Mouse (Mus musculus) intestine, embryonic 15.5 days (tissue): ENCODE measurements at regions not wholly inside any gene's neighbourhood (a gene's known extent, or its start where the extent isn't known, plus 50 kb on each side); places are given as distances from the start of the nearest gene placed in this dataset.

Experiments
- ATAC-seq: fragments of 200-750 bp; cut with Nextera tagmentation; 2 replicates; pipeline ENCODE4 v1.8.0; 2017; ENCODE audit warnings: moderate TSS enrichment, moderate library complexity
- H3K27ac ChIP-seq: fragments of 300-500 bp; sonication (generic); 2 replicates; pipeline ENCODE4 v1.5.1; 2015; ENCODE audit warnings: mild to moderate bottlenecking, inconsistent platforms
- H3K27me3 ChIP-seq: fragments of 300-500 bp; sonication (generic); replicated peaks from 2 replicates; pipeline ENCODE4 v1.6.1; 2015; ENCODE audit warnings: inconsistent platforms
- H3K36me3 ChIP-seq: fragments of 300-500 bp; sonication (generic); 2 replicates; pipeline ENCODE4 v1.6.1; 2015; ENCODE audit warnings: inconsistent platforms
- H3K4me1 ChIP-seq: fragments of 300-500 bp; sonication (generic); replicated peaks from 2 replicates; pipeline ENCODE4 v1.6.1; 2015; ENCODE audit warnings: inconsistent platforms
- H3K4me2 ChIP-seq: fragments of 300-500 bp; sonication (generic); replicated peaks from 2 replicates; pipeline ENCODE4 v1.6.1; 2015; ENCODE audit warnings: mild to moderate bottlenecking, inconsistent platforms
- H3K4me3 ChIP-seq: fragments of 300-500 bp; sonication (generic); replicated peaks from 2 replicates; pipeline ENCODE4 v1.5.1; 2015; ENCODE audit warnings: inconsistent platforms
- H3K9ac ChIP-seq: fragments of 300-500 bp; sonication (generic); 2 replicates; pipeline ENCODE4 v1.6.1; 2015; ENCODE audit warnings: inconsistent platforms
- H3K9me3 ChIP-seq: fragments of 300-500 bp; sonication (generic); 2 replicates; pipeline ENCODE4 v1.6.1; 2016; ENCODE audit warnings: inconsistent platforms
- WGBS: fragments of 180-500 bp; shearing (Covaris S2); methylation state at CpG from one replicate; pipeline ENCODE4 v1.1.7; 2015; 5-methylcytosine and 5-hydroxymethylcytosine counted together

DNA sequence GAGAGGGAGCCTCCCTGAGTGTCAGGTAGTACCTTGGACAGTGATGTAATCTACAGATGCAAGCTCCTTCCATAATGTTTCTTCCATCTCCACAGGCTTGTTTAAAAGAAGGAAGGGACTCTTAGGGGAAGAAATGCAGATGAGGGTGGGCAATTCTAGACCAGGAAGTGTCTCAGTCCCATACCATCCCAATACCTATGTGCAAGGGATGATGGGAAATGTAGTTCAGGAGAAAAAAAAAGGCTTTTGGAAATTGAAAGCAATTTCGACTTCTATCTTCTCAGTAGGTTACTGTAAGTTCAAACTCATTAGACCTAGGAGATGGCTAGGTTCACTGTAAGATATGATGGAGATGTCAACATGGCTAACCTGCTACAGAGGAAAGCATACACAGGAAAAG is 68.3 kb downstream of the Cd83 start:
- Histone ChIP-seq H3K9ac (no peak overlapping the region), H3K4me3 (no peak overlapping the region), H3K9me3 (no peaks in the 10 kb centered on the region), H3K27ac (no peak overlapping the region), H3K36me3 (no peaks in the 10 kb centered on the region), H3K4me1 (no peaks in the 10 kb centered on the region), H3K4me2 (no peak overlapping the region), H3K27me3 (no peaks in the 10 kb centered on the region)
- ATAC-seq: no peak
- WGBS: 88% methylated on average over 1 of the region's 1 CpGs

DNA sequence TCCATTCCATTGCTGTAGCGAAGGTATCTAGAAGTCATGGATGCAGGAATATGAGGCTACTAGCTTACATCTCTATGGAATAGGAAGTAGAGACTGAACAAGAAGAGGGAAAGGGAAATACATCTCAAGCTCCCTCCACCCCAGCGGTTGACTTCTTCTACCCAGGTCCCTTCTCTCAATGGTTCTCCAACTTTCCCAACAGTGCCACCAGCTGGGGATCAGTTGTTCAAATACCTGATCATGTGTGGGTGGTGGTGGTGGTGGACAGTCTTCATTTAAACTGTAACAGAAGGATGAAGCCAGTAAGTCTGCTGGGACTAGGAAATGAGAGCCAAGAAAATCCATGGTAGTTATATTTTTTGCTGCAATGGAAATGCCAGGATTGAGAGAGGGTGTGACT is 70.4 kb downstream of the Cd83 start:
- Histone ChIP-seq H3K27ac (no peak overlapping the region), H3K4me1 (no peaks in the 10 kb centered on the region), H3K4me3 (no peak overlapping the region), H3K36me3 (no peaks in the 10 kb centered on the region), H3K9ac (no peak overlapping the region), H3K9me3 (no peaks in the 10 kb centered on the region), H3K4me2 (no peak overlapping the region), H3K27me3 (no peaks in the 10 kb centered on the region)
- no peak for ATAC-seq
- WGBS: 93% methylated on average over 2 of the region's 2 CpGs

DNA sequence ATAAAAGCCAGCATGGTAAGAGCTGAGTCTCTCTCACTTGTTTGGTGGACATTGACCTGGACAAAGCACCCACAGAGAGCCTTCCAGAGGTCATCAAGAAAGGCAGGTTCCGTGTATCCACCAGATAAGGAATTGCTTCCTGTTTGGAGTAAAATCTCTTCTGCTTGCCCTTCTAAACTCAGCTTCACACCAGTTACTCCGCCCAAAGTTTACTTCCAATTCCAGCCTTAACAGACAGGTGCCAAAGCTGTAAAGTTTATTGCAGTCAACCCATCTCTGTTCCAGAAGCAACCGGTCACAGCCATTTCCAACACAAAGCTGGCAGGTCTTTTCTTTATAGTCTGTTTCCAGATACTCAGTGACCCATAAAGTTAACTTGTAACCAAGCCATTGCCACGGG is 76.4 kb downstream of the Cd83 start:
- Histone ChIP-seq H3K9ac (no peak overlapping the region), H3K4me3 (no peak overlapping the region), H3K4me1 (peaks cover 13% of the 10 kb centered on the region), H3K36me3 (no peaks in the 10 kb centered on the region), H3K27me3 (no peaks in the 10 kb centered on the region), H3K27ac (peak overlapping the region; percentile 24; the same call in 1 of the 2 replicates), H3K4me2 (0 out of 2 replicates have a peak overlapping the region, but pooled peaks have one; percentile 6), H3K9me3 (no peaks in the 10 kb centered on the region)
- peak; percentile 17 for ATAC-seq
- 30% methylated on average over 4 of the region's 4 CpGs for WGBS

DNA sequence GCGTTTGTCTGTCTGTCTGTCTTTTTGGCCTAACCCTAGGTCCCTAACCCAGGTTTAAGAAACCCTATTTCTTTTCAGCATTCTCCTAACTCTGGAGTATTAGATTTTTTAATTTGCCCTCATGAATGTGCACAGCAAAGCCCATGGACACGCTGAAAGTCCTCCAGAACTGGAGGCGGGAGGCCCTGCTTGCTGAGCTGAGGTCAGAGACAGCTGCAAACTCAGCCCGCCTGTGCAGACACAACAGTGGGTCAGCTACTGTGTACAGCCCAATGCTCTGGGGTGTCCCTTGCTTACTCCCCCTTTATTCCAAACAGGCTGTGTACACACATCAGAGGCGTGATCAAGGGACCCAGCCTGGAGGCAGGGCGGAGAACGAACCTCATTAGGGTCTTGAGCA is 76.8 kb downstream of the Cd83 start:
- WGBS: 67% methylated on average over 7 of the region's 7 CpGs
- H3K27me3 ChIP-seq: no peaks in the 10 kb centered on the region
- no peak for ATAC-seq
- no peak overlapping the region for H3K9ac ChIP-seq
- H3K4me2 ChIP-seq: no peak overlapping the region
- H3K36me3 ChIP-seq: no peaks in the 10 kb centered on the region
- H3K4me1 ChIP-seq: peaks cover 13% of the 10 kb centered on the region
- H3K27ac ChIP-seq: peak overlapping the region; percentile 24
- H3K4me3 ChIP-seq: no peak overlapping the region
- H3K9me3 ChIP-seq: no peaks in the 10 kb centered on the region

DNA sequence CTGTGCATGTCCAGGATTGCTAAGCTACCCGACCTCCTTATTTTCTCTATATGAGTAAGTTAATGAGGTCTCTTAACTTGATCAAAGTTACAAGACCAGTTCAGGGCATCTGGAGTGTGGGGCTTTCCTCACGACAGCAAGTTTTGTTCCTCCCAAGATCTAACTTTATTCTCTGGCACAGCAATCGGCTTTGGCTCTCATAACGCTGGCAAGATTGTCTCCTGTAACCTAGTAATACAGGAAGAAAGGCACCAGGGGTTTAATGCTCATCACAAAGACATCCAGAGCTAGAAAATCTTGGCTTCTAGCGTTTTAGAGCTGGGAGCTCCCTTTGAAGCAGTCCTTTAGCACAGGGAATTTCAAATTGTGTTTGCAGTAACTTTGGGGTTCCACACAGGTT is 77.5 kb downstream of the Cd83 start:
- Histone ChIP-seq H3K4me1 (peaks cover 13% of the 10 kb centered on the region), H3K9me3 (no peaks in the 10 kb centered on the region), H3K4me3 (no peak overlapping the region), H3K4me2 (no peak overlapping the region), H3K27ac (no peak overlapping the region), H3K36me3 (no peaks in the 10 kb centered on the region), H3K27me3 (no peaks in the 10 kb centered on the region), H3K9ac (no peak overlapping the region)
- 73% methylated on average over 5 of the region's 5 CpGs for WGBS
- no peak for ATAC-seq

DNA sequence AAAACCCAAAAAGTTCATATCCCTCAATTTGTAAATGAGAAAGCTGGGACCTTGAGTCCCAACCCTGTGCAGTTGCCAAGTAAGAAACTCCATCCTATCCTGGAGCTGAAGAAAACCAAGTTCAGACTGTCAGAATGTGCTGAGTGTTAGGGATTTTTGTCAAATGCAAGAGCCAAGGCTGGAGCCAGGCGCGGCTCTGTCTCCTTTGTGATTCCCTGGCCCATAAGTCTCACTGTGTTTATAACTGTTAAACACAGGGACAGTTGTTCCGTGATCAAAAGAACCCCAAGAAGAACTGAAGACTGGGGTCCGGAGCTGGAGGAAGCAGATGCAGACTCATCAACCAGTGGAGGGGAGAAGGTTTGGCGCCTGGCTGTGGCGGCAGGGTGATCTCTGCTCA is 78.0 kb downstream of the Cd83 start:
- no peak overlapping the region for H3K27ac ChIP-seq
- 52% methylated on average over 6 of the region's 6 CpGs for WGBS
- ATAC-seq: no peak
- H3K9ac ChIP-seq: no peak overlapping the region
- no peak overlapping the region for H3K4me3 ChIP-seq
- H3K4me2 ChIP-seq: no peak overlapping the region
- H3K9me3 ChIP-seq: no peaks in the 10 kb centered on the region
- no peaks in the 10 kb centered on the region for H3K27me3 ChIP-seq
- peaks cover 13% of the 10 kb centered on the region for H3K4me1 ChIP-seq
- no peaks in the 10 kb centered on the region for H3K36me3 ChIP-seq

DNA sequence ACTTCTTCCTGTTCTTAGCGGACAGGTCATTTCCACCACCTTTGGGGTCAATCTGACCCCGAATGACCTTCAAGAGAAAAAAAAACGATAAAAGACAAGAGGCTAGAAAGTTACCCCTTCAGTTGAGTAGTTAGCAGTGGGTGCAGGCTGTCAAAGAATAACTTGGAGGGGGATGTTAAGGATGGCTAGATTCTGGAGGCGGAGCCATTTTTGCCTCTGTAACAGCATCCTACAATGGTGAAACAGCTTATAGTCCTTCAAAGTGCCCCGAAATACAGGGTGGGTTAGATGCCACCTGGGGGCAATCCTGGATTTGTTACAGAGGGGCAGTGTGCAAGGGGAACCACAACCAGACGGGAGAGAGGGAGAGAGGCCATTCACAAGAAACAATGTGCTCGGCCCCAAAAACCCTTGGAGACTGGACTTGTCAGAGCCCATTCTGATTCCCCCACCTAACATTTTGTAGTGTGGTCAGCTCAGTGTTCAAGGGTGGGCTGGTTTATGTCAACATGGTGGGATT is 79.1 kb downstream of the Cd83 start:
- Histone ChIP-seq H3K27ac (0 out of 2 replicates have a peak overlapping the region, but pooled peaks have one; percentile 40), H3K9ac (no peak overlapping the region), H3K36me3 (no peaks in the 10 kb centered on the region), H3K4me1 (peaks cover 13% of the 10 kb centered on the region), H3K4me3 (no peak overlapping the region), H3K27me3 (no peaks in the 10 kb centered on the region), H3K4me2 (no peak overlapping the region), H3K9me3 (no peaks in the 10 kb centered on the region)
- 86% methylated on average over 7 of the region's 7 CpGs for WGBS
- ATAC-seq: no peak

DNA sequence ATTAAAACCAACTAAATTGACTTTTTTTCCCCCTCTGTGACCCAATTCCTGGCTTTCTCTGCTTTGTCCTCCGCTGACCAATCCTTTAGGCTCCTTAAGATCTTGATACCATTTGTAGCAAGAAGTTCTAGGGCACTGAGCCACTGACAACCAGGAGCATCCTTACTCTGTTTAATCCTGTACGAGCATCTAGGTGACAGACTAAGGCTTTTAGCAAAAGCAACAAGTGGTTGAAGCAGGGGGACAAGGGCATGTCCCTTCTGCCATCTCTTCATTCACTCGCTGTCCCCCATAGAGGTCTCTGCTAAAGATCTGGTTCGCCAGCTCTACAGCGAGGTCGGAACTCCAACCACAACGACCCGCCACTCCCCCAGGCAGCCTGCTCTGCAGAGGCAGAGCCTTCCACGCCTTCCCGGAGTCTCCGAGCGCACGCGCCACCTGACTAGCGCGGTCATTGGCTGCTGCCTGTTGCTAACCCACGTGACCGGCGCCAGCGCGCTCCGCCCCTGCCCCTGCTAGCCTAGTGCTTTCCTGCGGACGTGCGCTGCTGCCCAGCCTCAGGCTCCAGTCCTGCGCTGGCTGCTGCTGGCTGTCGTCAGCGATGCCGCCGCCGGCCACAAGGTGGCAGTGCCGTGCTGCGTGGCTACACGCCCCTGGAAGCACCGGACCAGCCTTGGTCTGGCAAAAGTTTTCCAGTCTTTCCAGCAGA is 79.7 kb downstream of the Cd83 start:
- Histone ChIP-seq H3K27ac (peak overlapping the region; percentile 61), H3K4me3 (peak overlapping the region; percentile 16; the same call in 1 of the 2 replicates), H3K9me3 (no peaks in the 10 kb centered on the region), H3K4me1 (peaks cover 13% of the 10 kb centered on the region), H3K4me2 (peak overlapping the region; percentile 61), H3K36me3 (no peaks in the 10 kb centered on the region), H3K9ac (0 out of 2 replicates have a peak overlapping the region, but pooled peaks have one; percentile 23), H3K27me3 (no peaks in the 10 kb centered on the region)
- peak; percentile 99 for ATAC-seq
- WGBS: 2% methylated on average over 35 of the region's 35 CpGs

DNA sequence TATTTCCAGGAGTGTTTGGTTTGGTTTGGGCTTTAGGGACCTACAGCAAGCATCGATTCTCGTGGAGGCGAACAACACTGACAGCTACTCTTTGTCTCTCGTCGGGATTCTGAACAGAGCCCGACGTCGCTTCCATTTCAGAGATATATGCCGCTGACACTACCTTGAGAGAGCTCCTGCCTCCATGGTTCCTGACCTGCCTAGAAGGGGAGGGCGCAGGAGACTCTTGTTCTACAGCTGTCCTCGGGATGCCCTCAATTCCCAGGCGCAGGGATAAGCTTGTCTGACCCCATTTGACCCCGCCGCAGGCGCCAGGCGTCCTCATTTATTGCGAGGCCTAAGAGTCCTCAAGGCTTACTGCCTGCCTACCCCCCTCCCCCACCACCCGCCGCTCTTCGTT is 80.5 kb downstream of the Cd83 start:
- ATAC-seq: peak; percentile 15
- WGBS: 6% methylated on average over 20 of the region's 20 CpGs
- H3K9ac ChIP-seq: peak overlapping the region; percentile 15; the same call in 1 of the 2 replicates

DNA sequence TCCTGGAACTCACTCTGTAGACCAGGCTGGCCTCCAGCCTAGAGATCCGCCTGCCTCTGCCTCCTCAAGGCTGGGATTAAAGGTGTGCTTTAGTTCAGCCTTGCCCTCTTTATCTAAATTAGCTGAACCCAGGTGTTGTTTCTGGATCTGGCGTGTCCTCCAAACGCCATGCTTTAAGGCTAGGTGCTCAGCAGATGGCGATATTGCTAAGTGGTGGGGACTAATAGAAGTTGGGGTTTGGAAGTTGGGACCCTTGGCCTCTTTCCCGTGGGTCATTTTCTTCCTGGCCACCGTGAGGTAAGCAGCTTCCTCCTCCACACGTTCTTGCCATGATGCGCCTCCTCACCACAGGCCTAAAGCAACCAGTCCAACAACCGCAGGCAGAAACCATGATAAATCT is 91.3 kb downstream of the Cd83 start:
- H3K36me3 ChIP-seq: no peaks in the 10 kb centered on the region
- H3K9ac ChIP-seq: no peak overlapping the region
- H3K4me3 ChIP-seq: no peak overlapping the region
- no peak for ATAC-seq
- no peaks in the 10 kb centered on the region for H3K4me1 ChIP-seq
- H3K27me3 ChIP-seq: no peaks in the 10 kb centered on the region
- H3K4me2 ChIP-seq: no peak overlapping the region
- WGBS: 85% methylated on average over 9 of the region's 9 CpGs
- no peaks in the 10 kb centered on the region for H3K9me3 ChIP-seq
- no peak overlapping the region for H3K27ac ChIP-seq

More for the DNA sequence above, 80.5 kb downstream of the Cd83 start:
- H3K27ac ChIP-seq: peak overlapping the region; percentile 48; the same call in 1 of the 2 replicates
- H3K4me2 ChIP-seq: peak overlapping the region; percentile 61
- peaks cover 13% of the 10 kb centered on the region for H3K4me1 ChIP-seq
- H3K36me3 ChIP-seq: no peaks in the 10 kb centered on the region
- H3K4me3 ChIP-seq: 0 out of 2 replicates have a peak overlapping the region, but pooled peaks have one; percentile 16
- no peaks in the 10 kb centered on the region for H3K9me3 ChIP-seq
- no peaks in the 10 kb centered on the region for H3K27me3 ChIP-seq

DNA sequence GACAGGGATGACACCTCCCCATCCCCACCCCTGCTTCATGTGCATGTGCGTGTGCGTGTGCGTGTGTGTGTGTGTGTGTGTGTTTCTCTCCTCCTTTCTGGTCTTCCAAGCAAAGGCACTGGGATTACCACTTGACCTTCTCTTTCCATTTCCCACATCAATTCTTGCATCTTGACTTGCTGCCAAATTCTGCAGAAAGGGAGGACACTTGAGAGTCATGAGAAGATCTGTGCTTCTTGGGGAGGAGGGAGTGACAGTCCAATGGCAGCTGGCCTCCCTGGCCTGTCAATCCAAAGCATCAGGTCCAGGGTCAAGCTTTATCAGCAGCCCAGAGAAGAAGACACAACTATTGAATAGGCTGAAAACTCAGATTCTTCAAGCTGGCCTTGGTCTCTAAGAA is 102.7 kb downstream of the Cd83 start:
- Histone ChIP-seq H3K9ac (no peak overlapping the region), H3K36me3 (no peaks in the 10 kb centered on the region), H3K4me3 (no peak overlapping the region), H3K9me3 (no peaks in the 10 kb centered on the region), H3K4me2 (no peak overlapping the region), H3K27me3 (no peaks in the 10 kb centered on the region), H3K4me1 (0 out of 2 replicates have a peak, but pooled peaks cover 4% of the 10 kb centered on the region), H3K27ac (no peak overlapping the region)
- ATAC-seq: no peak
- 74% methylated on average over 3 of the region's 3 CpGs for WGBS

DNA sequence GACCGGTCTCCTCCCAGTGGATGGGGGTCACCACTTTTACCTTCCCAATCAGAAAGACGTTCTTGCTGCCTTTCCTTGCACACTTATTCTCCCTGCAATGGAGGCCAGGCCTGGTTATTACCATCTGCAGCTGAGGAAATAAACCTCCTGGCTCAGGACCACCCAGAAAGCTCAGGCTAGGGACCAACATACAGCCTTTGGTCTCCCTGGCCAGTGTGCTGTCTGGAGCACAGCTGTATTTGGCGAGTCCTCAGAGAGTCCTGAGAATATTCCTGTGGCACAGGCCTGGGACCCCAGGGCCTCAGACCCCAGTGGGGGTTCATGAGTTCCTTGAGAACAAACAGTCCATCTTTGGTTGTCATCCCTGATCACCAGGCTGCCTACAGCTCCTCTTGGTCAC is 107.4 kb downstream of the Cd83 start:
- Histone ChIP-seq H3K36me3 (no peaks in the 10 kb centered on the region), H3K4me2 (no peak overlapping the region), H3K4me1 (0 out of 2 replicates have a peak, but pooled peaks cover 4% of the 10 kb centered on the region), H3K9me3 (no peaks in the 10 kb centered on the region), H3K27ac (peak overlapping the region; percentile 38; the same call in 1 of the 2 replicates), H3K9ac (no peak overlapping the region), H3K4me3 (no peak overlapping the region), H3K27me3 (no peaks in the 10 kb centered on the region)
- no peak; the same call in 1 of the 2 replicates for ATAC-seq
- WGBS: 63% methylated on average over 3 of the region's 3 CpGs

DNA sequence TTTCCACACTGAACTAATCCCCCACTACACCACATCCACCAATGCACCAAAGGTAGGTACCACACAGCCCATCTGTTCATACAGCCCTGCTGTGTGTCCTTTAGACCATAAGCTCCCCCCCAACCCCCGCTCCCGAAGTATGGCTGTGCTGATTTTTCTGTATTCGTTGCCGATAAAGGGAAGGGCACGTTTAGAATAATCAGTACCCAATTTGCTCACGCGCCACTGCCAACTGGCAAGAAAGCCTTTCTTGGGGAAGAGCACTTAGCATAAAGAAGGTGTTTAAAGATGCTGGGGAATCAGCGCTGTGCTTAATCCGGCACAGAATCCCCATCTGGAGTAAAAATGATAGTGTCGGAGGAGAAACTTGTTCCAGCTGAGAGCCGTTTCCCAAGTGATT is 111.4 kb downstream of the Cd83 start:
- Histone ChIP-seq H3K36me3 (no peaks in the 10 kb centered on the region), H3K4me2 (no peak overlapping the region), H3K4me1 (0 out of 2 replicates have a peak, but pooled peaks cover 4% of the 10 kb centered on the region), H3K9ac (no peak overlapping the region), H3K4me3 (no peak overlapping the region), H3K27me3 (no peaks in the 10 kb centered on the region), H3K27ac (no peak overlapping the region), H3K9me3 (no peaks in the 10 kb centered on the region)
- no peak for ATAC-seq
- 79% methylated on average over 11 of the region's 11 CpGs for WGBS
